Mouse (Mus musculus) MEL (cell line): ENCODE measurements at regions not wholly inside any gene's neighbourhood (a gene's known extent, or its start where the extent isn't known, plus 50 kb on each side); places are given as distances from the start of the nearest gene placed in this dataset.

Experiments
- DNase-seq: peaks from one replicate; pipeline ENCODE4 v3.0.0; 2011; ENCODE audit warnings: low read depth, low spot score
- H3K27ac ChIP-seq: 2 replicates; pipeline ENCODE4 v1.5.1; 2012; ENCODE audit warnings: low read depth, mild to moderate bottlenecking, control low read depth, low read length, moderate library complexity; ENCODE audit not compliant: control insufficient read depth
- H3K27me3 ChIP-seq, 2 experiments: fragments of 150-350 bp in 1 of 2; sonication (generic) in 1 of 2; 2 replicates each; pipeline ENCODE4 v1.6.1; 2012; ENCODE audit warnings: low read length in 2 of 2, mild to moderate bottlenecking in 2 of 2, improper control_type of control experiment in 1 of 2, moderate library complexity in 1 of 2; ENCODE audit not compliant: insufficient read depth in 2 of 2, control insufficient read depth in 1 of 2
- H3K36me3 ChIP-seq, 2 experiments: 2 replicates each; pipeline ENCODE4 v1.6.1; 2012 to 2014; ENCODE audit warnings: low read length in 2 of 2, improper control_type of control experiment in 1 of 2, inconsistent platforms in 1 of 2, mild to moderate bottlenecking in 1 of 2; ENCODE audit not compliant: insufficient read depth in 2 of 2, control insufficient read depth in 1 of 2
- H3K4me1 ChIP-seq, 2 experiments: fragments of 150-350 bp in 1 of 2; sonication (generic) in 1 of 2; 2 replicates each; pipeline ENCODE4 v1.6.1; 2012; ENCODE audit warnings: low read length in 2 of 2, improper control_type of control experiment in 1 of 2, mild to moderate bottlenecking in 1 of 2; ENCODE audit not compliant: insufficient read depth in 2 of 2, control insufficient read depth in 1 of 2
- H3K4me3 ChIP-seq, 2 experiments: fragments of 150-350 bp in 1 of 2; sonication (generic) in 1 of 2; 2 replicates each; pipeline ENCODE4 v1.5.1; 2012; ENCODE audit warnings: low read depth in 2 of 2, low read length in 2 of 2, mild to moderate bottlenecking in 2 of 2, moderate library complexity in 2 of 2, control low read depth in 1 of 2, improper control_type of control experiment in 1 of 2; ENCODE audit not compliant: control insufficient read depth in 1 of 2, insufficient read depth in 1 of 2
- H3K79me2 ChIP-seq: 2 replicates; pipeline ENCODE4 v1.6.1; 2012; ENCODE audit warnings: mild to moderate bottlenecking, low read length, moderate library complexity; ENCODE audit not compliant: control insufficient read depth, poor library complexity, insufficient read depth
- H3K9ac ChIP-seq: 2 replicates; pipeline ENCODE4 v1.6.1; 2012; ENCODE audit warnings: low read depth, mild to moderate bottlenecking, control low read depth, low read length, moderate library complexity; ENCODE audit not compliant: control insufficient read depth, poor library complexity, severe bottlenecking
- H3K9me3 ChIP-seq: fragments of 150-350 bp; sonication (generic); replicated peaks from 2 replicates; pipeline ENCODE4 v1.6.1; 2012; ENCODE audit warnings: mild to moderate bottlenecking, low read length, improper control_type of control experiment, moderate library complexity; ENCODE audit not compliant: insufficient read depth
- CHD2 ChIP-seq: IDR thresholded peaks from 2 replicates; pipeline ENCODE4 v1.6.1; 2011; ENCODE audit warnings: low read length, improper control_type of control experiment
- E2F4 ChIP-seq: IDR thresholded peaks from 2 replicates; pipeline ENCODE4 v1.6.1; 2011; ENCODE audit warnings: low read depth, low read length, improper control_type of control experiment, borderline replicate concordance
- ELF1 ChIP-seq: IDR thresholded peaks from 2 replicates; pipeline ENCODE4 v1.6.1; 2014; ENCODE audit warnings: low read depth, mild to moderate bottlenecking, inconsistent platforms, low read length, improper control_type of control experiment, moderate library complexity
- ETS1 ChIP-seq: IDR thresholded peaks from 2 replicates; pipeline ENCODE4 v1.6.1; 2012; ENCODE audit warnings: low read depth, mild to moderate bottlenecking, inconsistent platforms, low read length, improper control_type of control experiment, moderate library complexity
- GABPA ChIP-seq: IDR thresholded peaks from 2 replicates; pipeline ENCODE4 v1.6.1; 2012; ENCODE audit warnings: low read depth, mild to moderate bottlenecking, inconsistent platforms, low read length, improper control_type of control experiment, moderate library complexity
- GATA1 ChIP-seq: IDR thresholded peaks from 2 replicates; pipeline ENCODE4 v1.6.1; 2011; ENCODE audit warnings: low read depth, low read length, improper control_type of control experiment
- HCFC1 ChIP-seq: IDR thresholded peaks from 2 replicates; pipeline ENCODE4 v1.6.1; 2012; ENCODE audit warnings: low read depth, mild to moderate bottlenecking, inconsistent platforms, low read length, improper control_type of control experiment, moderate library complexity
- JUND ChIP-seq: IDR thresholded peaks from 2 replicates; pipeline ENCODE4 v1.6.1; 2011; ENCODE audit warnings: low read depth, mild to moderate bottlenecking, improper control_type of control experiment, low read length
- MAZ ChIP-seq: IDR thresholded peaks from 2 replicates; pipeline ENCODE4 v1.6.1; 2012; ENCODE audit warnings: low read depth, mild to moderate bottlenecking, inconsistent platforms, low read length, improper control_type of control experiment
- MEF2A ChIP-seq: IDR thresholded peaks from 2 replicates; pipeline ENCODE4 v1.6.1; 2014; ENCODE audit warnings: low read depth, mild to moderate bottlenecking, inconsistent platforms, low read length, improper control_type of control experiment; ENCODE audit not compliant: poor library complexity, insufficient replicate concordance, severe bottlenecking; ENCODE audit errors: extremely low read depth
- MXI1 ChIP-seq: IDR thresholded peaks from 2 replicates; pipeline ENCODE4 v1.6.1; 2011; ENCODE audit warnings: mild to moderate bottlenecking, low read depth, low read length, improper control_type of control experiment
- MYB ChIP-seq: IDR thresholded peaks from 2 replicates; pipeline ENCODE4 v1.6.1; 2011; ENCODE audit warnings: mild to moderate bottlenecking, low read depth, low read length, improper control_type of control experiment
- NELFE ChIP-seq: IDR thresholded peaks from 2 replicates; pipeline ENCODE4 v1.6.1; 2011; ENCODE audit warnings: low read depth, low read length, improper control_type of control experiment
- NRF1 ChIP-seq: IDR thresholded peaks from 2 replicates; pipeline ENCODE4 v1.6.1; 2014; ENCODE audit warnings: low read depth, mild to moderate bottlenecking, inconsistent platforms, low read length, improper control_type of control experiment, moderate library complexity; ENCODE audit not compliant: poor library complexity, insufficient read depth, severe bottlenecking
- POLR2A ChIP-seq, 2 experiments: IDR thresholded peaks; 2 replicates each; pipeline ENCODE4 v1.6.1; 2011 to 2012; ENCODE audit warnings: low read length in 2 of 2, mild to moderate bottlenecking in 2 of 2, control low read depth in 1 of 2, improper control_type of control experiment in 1 of 2, low read depth in 1 of 2, moderate library complexity in 1 of 2; ENCODE audit not compliant: control insufficient read depth in 1 of 2, insufficient read depth in 1 of 2, poor library complexity in 1 of 2
- POLR2AphosphoS2 ChIP-seq: IDR thresholded peaks from 2 replicates; pipeline ENCODE4 v1.6.1; 2011; ENCODE audit warnings: low read length, improper control_type of control experiment
- POLR2AphosphoS5 ChIP-seq: IDR thresholded peaks from 2 replicates; pipeline ENCODE4 v1.6.1; 2012; ENCODE audit warnings: low read depth, borderline replicate concordance, mild to moderate bottlenecking, inconsistent platforms, low read length, moderate library complexity, mixed read lengths
- RCOR1 ChIP-seq: IDR thresholded peaks from 2 replicates; pipeline ENCODE4 v1.6.1; 2012; ENCODE audit warnings: low read depth, mild to moderate bottlenecking, inconsistent platforms, low read length, improper control_type of control experiment
- TBP ChIP-seq: IDR thresholded peaks from 2 replicates; pipeline ENCODE4 v1.8.0; 2011; ENCODE audit warnings: low read depth, low read length, improper control_type of control experiment
- UBTF ChIP-seq: IDR thresholded peaks from 2 replicates; pipeline ENCODE4 v1.6.1; 2012; ENCODE audit warnings: low read depth, mild to moderate bottlenecking, inconsistent platforms, low read length, improper control_type of control experiment, moderate library complexity, borderline replicate concordance; ENCODE audit not compliant: insufficient read depth
- USF1 ChIP-seq: IDR thresholded peaks from 2 replicates; pipeline ENCODE4 v1.6.1; 2014; ENCODE audit warnings: low read depth, mild to moderate bottlenecking, inconsistent platforms, low read length, improper control_type of control experiment, moderate library complexity
- ZKSCAN1 ChIP-seq: IDR thresholded peaks from 2 replicates; pipeline ENCODE4 v1.6.1; 2012; ENCODE audit warnings: low read depth, mild to moderate bottlenecking, inconsistent platforms, low read length, improper control_type of control experiment, moderate library complexity
- ZMIZ1 ChIP-seq: IDR thresholded peaks from 2 replicates; pipeline ENCODE4 v1.6.1; 2012; ENCODE audit warnings: low read depth, mild to moderate bottlenecking, inconsistent platforms, low read length, improper control_type of control experiment, moderate library complexity
- ZNF384 ChIP-seq: IDR thresholded peaks from 2 replicates; pipeline ENCODE4 v1.6.1; 2012; ENCODE audit warnings: low read depth, mild to moderate bottlenecking, inconsistent platforms, low read length, improper control_type of control experiment

- no peak overlapping the region for H3K9ac ChIP-seq
- no peak for DNase-seq
- no peaks in the 10 kb centered on the region for H3K79me2 ChIP-seq
- no peaks in the 10 kb centered on the region for H3K36me3 ChIP-seq
- TF ChIP-seq HCFC1 (no peak), MYB (no peak), ETS1 (no peak), ZMIZ1 (no peak), RCOR1 (no peak), USF1 (no peak), CHD2 (no peak), POLR2AphosphoS2 (no peak), JUND (no peak), GABPA (no peak), ELF1 (no peak), NELFE (no peak), ZNF384 (no peak), E2F4 (no peak), MEF2A (no peak), POLR2AphosphoS5 (no peak), GATA1 (no peak), POLR2A (IDR thresholded peaks at IDR 0.05; ENCODE audit: control insufficient read depth in 1 of 2, insufficient read depth in 1 of 2, low read depth in 1 of 2, low read length in 2 of 2, poor library complexity in 1 of 2) (no peak), ZKSCAN1 (no peak), TBP (no peak)
- TF ChIP-seq, all 39 proteins: peak for 0
- no peak overlapping the region for H3K27ac ChIP-seq
- no peaks in the 10 kb centered on the region for H3K9me3 ChIP-seq
- no peaks in the 10 kb centered on the region for H3K4me1 ChIP-seq
- H3K4me3 ChIP-seq, result no peak overlapping the region
- H3K27me3 ChIP-seq, result no peaks in the 10 kb centered on the region
Measured at GRCm38 (mm10) chr1:194241111-194241510, 376.9 kb upstream of the Plxna2 start.

- no peak overlapping the region for H3K27ac ChIP-seq
- TF ChIP-seq USF1 (no peak), ELF1 (no peak), MXI1 (no peak), MAZ (no peak), NRF1 (no peak), UBTF (no peak), NELFE (no peak), ZNF384 (no peak), ZKSCAN1 (no peak)
- no peaks in the 10 kb centered on the region for H3K4me1 ChIP-seq
Measured at GRCm38 (mm10) chr1:194231206-194231605, 386.8 kb upstream of the Plxna2 start.

More at GRCm38 (mm10) chr1:194231206-194231605, 386.8 kb upstream of the Plxna2 start:
- DNase-seq, result no peak
- Histone ChIP-seq H3K36me3 (no peaks in the 10 kb centered on the region), H3K79me2 (no peaks in the 10 kb centered on the region), H3K9me3 (0 out of 2 replicates have a peak, but pooled peaks cover 1% of the 10 kb centered on the region), H3K4me3 (no peak overlapping the region), H3K9ac (no peak overlapping the region), H3K27me3 (no peaks in the 10 kb centered on the region)
